Mouse (Mus musculus) lung, postnatal 0 days (tissue): ENCODE results near the gene Fam193a. TPM values are rescaled to one million over a fixed set of nuclear protein-coding genes. Genes with fewer than 3 reads are reported as not detected.

Experiments
- ATAC-seq: fragments of 200-750 bp; cut with Nextera tagmentation; 2 replicates; pipeline ENCODE4 v1.8.0; 2017; ENCODE audit warnings: moderate library complexity
- DNase-seq: peaks from one replicate; pipeline ENCODE4 v3.0.0-alpha.2; 2016; ENCODE audit warnings: low spot score
- H3K27ac ChIP-seq: fragments of 300-500 bp; sonication (generic); 2 replicates; pipeline ENCODE4 v1.5.1; 2014; ENCODE audit warnings: antibody characterized with exemption, mild to moderate bottlenecking, low read length, mixed read lengths
- H3K27me3 ChIP-seq: fragments of 300-500 bp; sonication (generic); replicated peaks from 2 replicates; pipeline ENCODE4 v1.6.1; 2014; ENCODE audit warnings: low read length, mixed read lengths; ENCODE audit not compliant: insufficient read depth
- H3K36me3 ChIP-seq: fragments of 300-500 bp; sonication (generic); 2 replicates; pipeline ENCODE4 v1.6.1; 2014; ENCODE audit warnings: low read length, mixed read lengths; ENCODE audit not compliant: insufficient read depth
- H3K4me1 ChIP-seq: fragments of 300-500 bp; sonication (generic); 2 replicates; pipeline ENCODE4 v1.6.1; 2014; ENCODE audit warnings: antibody characterized with exemption, low read depth, low read length, mixed read lengths; ENCODE audit not compliant: insufficient read depth
- H3K4me2 ChIP-seq: fragments of 300-500 bp; sonication (generic); replicated peaks from 2 replicates; pipeline ENCODE4 v1.6.1; 2014; ENCODE audit warnings: low read depth, mild to moderate bottlenecking, low read length, moderate library complexity, mixed read lengths
- H3K4me3 ChIP-seq: fragments of 300-500 bp; sonication (generic); 2 replicates; pipeline ENCODE4 v1.5.1; 2014; ENCODE audit warnings: low read depth, low read length
- H3K9ac ChIP-seq: fragments of 300-500 bp; sonication (generic); replicated peaks from 2 replicates; pipeline ENCODE4 v1.6.1; 2014; ENCODE audit warnings: low read depth, mild to moderate bottlenecking
- H3K9me3 ChIP-seq: fragments of 300-500 bp; sonication (generic); 2 replicates; pipeline ENCODE4 v1.6.1; 2016; ENCODE audit warnings: low read length, mixed read lengths
- CTCF ChIP-seq: IDR thresholded peaks from 2 replicates; pipeline ENCODE4 v1.5.1; 2016; ENCODE audit warnings: antibody characterized with exemption, mild to moderate bottlenecking
- EP300 ChIP-seq: IDR thresholded peaks from 2 replicates; pipeline ENCODE4 v1.6.1; 2016; ENCODE audit warnings: antibody characterized with exemption, mild to moderate bottlenecking, control low read depth
- WGBS: fragments of 180-500 bp; shearing (Covaris S2); extraction: QIAGEN DNeasy Blood & Tissue Kit; methylation state at CpG from one replicate; pipeline ENCODE4 v1.1.7; 2014; 5-methylcytosine and 5-hydroxymethylcytosine counted together
- polyA plus RNA-seq: library from polyadenylated mRNA; unstranded; fragments of >200 nt; fragmentation: Nextera tagmentation; extraction: Ambion mirVana; gene quantifications from 2 replicates; pipeline ENCODE4 v1.2.1, GENCODE M21; 2015

Gene Fam193a
- polyA plus RNA-seq, 1 experiment from 2014 or later = 7.9 TPM

- DNase-seq (no peak), ATAC-seq (no peak)
- Histone ChIP-seq H3K36me3 (peaks cover 13% of the 10 kb centered on the region; the same call in 1 of the 2 replicates), H3K4me3 (no peak overlapping the region), H3K27me3 (no peaks in the 10 kb centered on the region), H3K4me1 (no peaks in the 10 kb centered on the region), H3K4me2 (no peak overlapping the region), H3K27ac (no peak overlapping the region), H3K9ac (no peak overlapping the region), H3K9me3 (no peaks in the 10 kb centered on the region)
- 88% methylated on average over 3 of the region's 3 CpGs for WGBS
- no peak for TF ChIP-seq CTCF
- no peak for TF ChIP-seq EP300
Measured at GRCm38 (mm10) chr5:34360261-34360660, 9.5 kb upstream of the Fam193a start.

GRCm38 (mm10) chr5:34363115-34363514 lies 6.6 kb upstream of the Fam193a start:
- H3K27me3 ChIP-seq = no peaks in the 10 kb centered on the region
- no peak for TF ChIP-seq EP300
- TF ChIP-seq CTCF = no peak
- H3K9me3 ChIP-seq = no peaks in the 10 kb centered on the region
- H3K9ac ChIP-seq = no peak overlapping the region
- no peak for DNase-seq
- no peak overlapping the region for H3K4me3 ChIP-seq
- no peaks in the 10 kb centered on the region for H3K4me1 ChIP-seq
- peaks cover 12% of the 10 kb centered on the region; the same call in 1 of the 2 replicates for H3K36me3 ChIP-seq
- no peak overlapping the region for H3K4me2 ChIP-seq
- no peak for ATAC-seq
- no peak overlapping the region for H3K27ac ChIP-seq

GRCm38 (mm10) chr5:34368551-34369290 lies 1.0 kb upstream of the Fam193a start:
- Histone ChIP-seq H3K27ac (no peak overlapping the region), H3K4me1 (peaks cover 10% of the 10 kb centered on the region; the same call in 1 of the 2 replicates), H3K36me3 (no peaks in the 10 kb centered on the region), H3K27me3 (no peaks in the 10 kb centered on the region), H3K9ac (peak overlapping the region; percentile 41), H3K9me3 (no peaks in the 10 kb centered on the region), H3K4me3 (peak overlapping the region; percentile 88), H3K4me2 (peak overlapping the region; percentile 63)
- DNase-seq = peak; percentile 20
- WGBS = 73% methylated on average over 7 of the region's 7 CpGs
- TF ChIP-seq EP300 (no peak), CTCF (no peak)
- no peak for ATAC-seq

- Histone ChIP-seq H3K27me3 (no peaks in the 10 kb centered on the region), H3K27ac (peak overlapping the region; percentile 88), H3K9ac (peak overlapping the region; percentile 96), H3K4me2 (peak overlapping the region; percentile 73), H3K36me3 (no peaks in the 10 kb centered on the region), H3K9me3 (no peaks in the 10 kb centered on the region), H3K4me1 (peaks cover 10% of the 10 kb centered on the region; the same call in 1 of the 2 replicates), H3K4me3 (peak overlapping the region; percentile 88)
- DNase-seq (peak; percentile 40), ATAC-seq (peak; percentile 11)
- no peak for TF ChIP-seq CTCF
- TF ChIP-seq EP300 = no peak
- under 1% methylated on average over 43 of the region's 114 CpGs for WGBS
Measured at GRCm38 (mm10) chr5:34370022-34370823, 490 bp downstream of the Fam193a start.

- Histone ChIP-seq H3K4me2 (peak overlapping the region; percentile 73), H3K9me3 (no peaks in the 10 kb centered on the region), H3K4me3 (peak overlapping the region; percentile 88), H3K27me3 (no peaks in the 10 kb centered on the region), H3K27ac (0 out of 2 replicates have a peak overlapping the region, but pooled peaks have one; percentile 88), H3K36me3 (no peaks in the 10 kb centered on the region), H3K9ac (peak overlapping the region; percentile 96), H3K4me1 (peaks cover 10% of the 10 kb centered on the region; the same call in 1 of the 2 replicates)
- TF ChIP-seq CTCF (no peak), EP300 (no peak)
- DNase-seq (no peak), ATAC-seq (no peak)
- 20% methylated on average over 8 of the region's 8 CpGs for WGBS
Measured at GRCm38 (mm10) chr5:34370840-34371239, 1.1 kb downstream of the Fam193a start.

- DNase-seq (no peak), ATAC-seq (no peak)
- TF ChIP-seq CTCF (no peak), EP300 (no peak)
- Histone ChIP-seq H3K9me3 (no peaks in the 10 kb centered on the region), H3K4me2 (no peak overlapping the region), H3K27ac (no peak overlapping the region), H3K4me3 (no peak overlapping the region), H3K36me3 (no peaks in the 10 kb centered on the region), H3K9ac (no peak overlapping the region), H3K4me1 (peaks cover 10% of the 10 kb centered on the region; the same call in 1 of the 2 replicates), H3K27me3 (no peaks in the 10 kb centered on the region)
Measured at GRCm38 (mm10) chr5:34372141-34372540, 2.4 kb downstream of the Fam193a start.
